Mouse (Mus musculus): Measurements from ENCODE around the gene Usp51. TPM values are rescaled to one million over a fixed set of nuclear protein-coding genes. Genes with fewer than 3 reads are reported as not detected.
"Not testable (repeated sequence)": the region's sequence is repeated elsewhere in the genome, so short reads cannot be mapped to it uniquely, and the experiment has no call there.

Gene Usp51
- total RNA-seq (2015; ENCODE audit: low replicate concordance), result 0.72 TPM in 1 of 2 replicates, not detected in the other
- not detected in 2 replicates for total RNA-seq (2017; ENCODE audit: low replicate concordance)

DNA sequence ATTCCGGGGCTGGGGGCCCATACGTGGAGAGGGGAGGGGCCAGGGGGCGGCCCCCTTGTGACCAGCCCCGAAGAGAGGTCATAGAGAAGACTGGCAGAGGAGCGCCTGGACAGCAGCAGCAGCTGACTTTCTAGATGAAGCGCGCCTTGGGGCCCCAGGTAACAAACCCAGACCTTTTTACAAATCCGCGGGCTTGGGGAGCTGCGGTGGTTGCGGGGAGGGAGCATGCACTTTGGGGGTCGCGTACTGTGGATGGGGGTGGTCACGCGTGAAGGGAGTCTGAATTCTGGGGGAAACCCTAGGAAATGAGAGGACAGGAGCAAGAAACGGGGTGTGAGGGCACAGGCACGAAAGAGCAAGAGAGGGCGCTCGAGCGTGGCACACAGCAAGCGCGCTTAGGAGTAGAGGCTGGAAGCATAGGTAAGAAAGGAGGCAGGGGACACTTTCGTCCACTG is at the start of gene Usp51:
Gene Usp51, plus strand, starts transcription at position 83 of the 455 bp plus-strand sequence.
- peak; percentile 70 for ATAC-seq (replicated peaks; ENCODE audit: low FRiP score, poor library complexity, severe bottlenecking)

DNA sequence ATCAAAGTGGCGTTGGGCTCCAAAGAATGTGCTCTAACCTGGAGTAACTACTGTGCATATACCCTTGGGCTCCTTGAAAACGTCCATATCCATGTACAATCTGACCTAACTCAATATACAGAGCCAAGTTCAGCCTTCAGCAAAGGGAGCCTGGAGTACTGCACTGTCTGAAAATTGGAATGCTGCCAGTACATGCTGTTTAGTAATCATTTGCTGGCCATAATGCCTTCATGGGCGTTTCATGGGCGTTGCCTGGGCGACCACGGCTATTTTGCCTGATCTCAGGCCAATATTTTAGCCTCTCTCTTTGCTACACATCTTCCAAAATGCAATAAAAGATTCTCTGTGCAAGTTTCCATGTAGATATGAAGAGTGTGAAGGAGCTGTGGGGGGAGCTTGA is 36.7 kb upstream of the Usp51 start:
- no peak for ATAC-seq (replicated peaks; ENCODE audit: low FRiP score, poor library complexity, severe bottlenecking)

DNA sequence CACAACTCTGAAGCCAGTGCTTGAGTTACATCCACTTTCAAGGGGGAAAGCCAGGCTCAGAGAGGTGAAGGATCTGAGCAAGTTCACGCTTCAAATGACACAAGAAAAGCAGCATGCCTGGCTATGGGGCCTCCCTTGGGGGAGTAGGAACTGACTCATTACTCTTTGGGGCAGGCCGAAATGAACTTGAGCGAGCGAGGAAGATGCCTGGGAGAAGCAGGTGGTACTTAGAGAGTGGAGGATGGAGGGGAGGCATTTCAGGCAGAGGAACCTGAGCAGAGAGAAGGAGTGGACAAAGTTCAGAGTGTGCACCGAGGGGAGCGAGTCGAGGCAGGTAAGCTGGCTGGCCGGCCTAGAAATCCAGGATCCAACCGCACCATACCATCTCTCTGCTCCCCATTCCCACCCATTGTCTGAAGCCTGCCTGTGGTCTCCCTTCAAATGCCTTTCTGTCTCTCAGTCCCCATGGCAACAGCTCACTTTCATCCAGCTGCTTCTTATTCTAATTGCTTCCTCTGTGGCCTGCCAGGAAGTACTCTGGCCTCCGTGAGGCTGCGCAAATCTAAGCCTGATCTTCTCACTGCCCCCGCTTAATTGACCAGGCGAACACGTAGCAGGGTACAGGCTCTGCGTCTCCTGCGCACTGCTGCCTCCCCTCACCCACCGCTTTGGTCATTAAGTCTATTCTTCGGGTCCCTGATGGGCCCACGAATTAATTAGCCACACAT is 32.6 kb upstream of the Usp51 start:
- not testable (repeated sequence) for ATAC-seq (replicated peaks; ENCODE audit: low FRiP score, poor library complexity, severe bottlenecking)

DNA sequence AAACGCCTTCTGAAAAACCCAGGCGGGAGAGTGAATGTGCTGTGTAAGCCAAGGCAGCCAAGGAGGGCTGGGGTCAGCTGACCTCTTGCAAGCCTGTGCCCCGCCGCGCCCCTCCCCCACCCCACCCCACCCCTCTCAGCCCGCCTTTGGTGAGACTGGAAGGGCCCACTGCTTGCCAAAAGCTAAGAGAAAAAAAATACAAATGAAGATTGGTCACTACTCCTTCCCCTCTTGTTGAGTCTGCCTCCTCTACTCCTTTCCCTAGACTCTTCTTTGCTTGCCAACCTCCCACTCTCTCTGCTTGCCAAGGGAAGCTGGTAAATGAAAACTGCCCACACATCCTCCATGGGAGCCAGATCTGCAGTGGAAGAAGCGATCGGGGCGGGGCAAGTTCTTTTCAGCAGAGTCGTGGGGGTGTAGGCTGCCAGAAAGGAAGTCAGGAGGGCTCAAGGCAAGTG is 32.0 kb upstream of the Usp51 start:
- no peak for ATAC-seq (replicated peaks; ENCODE audit: low FRiP score, poor library complexity, severe bottlenecking)

DNA sequence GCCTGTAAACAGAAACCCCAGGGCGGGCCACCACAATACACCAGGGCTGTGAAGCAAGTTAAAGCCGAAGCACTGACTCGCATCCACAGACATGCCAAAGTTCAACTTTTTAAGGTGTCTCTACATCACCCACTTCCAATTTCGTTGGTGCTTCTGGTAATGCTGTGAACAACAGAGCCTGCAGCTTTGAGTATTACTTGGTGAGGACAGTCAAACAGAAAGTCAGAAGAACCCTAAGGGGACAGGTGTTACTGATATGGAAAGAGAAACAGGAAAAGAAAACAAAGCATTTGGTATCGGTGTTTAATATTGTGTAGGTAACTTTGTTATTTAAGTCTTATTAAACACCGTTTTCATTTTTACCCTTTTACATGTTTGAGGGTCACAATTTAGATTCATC is 29.7 kb upstream of the Usp51 start:
- ATAC-seq (replicated peaks; ENCODE audit: low FRiP score, poor library complexity, severe bottlenecking), result no peak

DNA sequence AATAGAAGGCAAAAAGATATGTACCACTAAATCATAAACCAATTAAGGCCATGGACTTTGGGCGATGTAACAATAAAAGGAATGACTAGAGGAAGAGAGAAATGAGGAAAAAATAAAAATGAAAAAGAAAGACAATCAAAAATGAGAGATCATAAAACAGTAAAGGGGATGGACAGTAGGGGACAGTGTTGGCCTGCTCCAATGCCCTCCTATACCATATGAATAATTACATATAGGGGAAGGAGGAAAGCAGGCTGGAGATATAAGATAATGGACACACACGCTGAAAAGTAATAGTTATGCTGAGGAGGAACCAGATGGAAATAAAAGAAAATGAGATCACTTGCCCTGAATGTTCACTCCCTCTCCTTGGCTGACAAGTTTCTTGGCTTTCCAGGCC is 21.3 kb upstream of the Usp51 start:
- no peak for ATAC-seq (replicated peaks; ENCODE audit: low FRiP score, poor library complexity, severe bottlenecking)

DNA sequence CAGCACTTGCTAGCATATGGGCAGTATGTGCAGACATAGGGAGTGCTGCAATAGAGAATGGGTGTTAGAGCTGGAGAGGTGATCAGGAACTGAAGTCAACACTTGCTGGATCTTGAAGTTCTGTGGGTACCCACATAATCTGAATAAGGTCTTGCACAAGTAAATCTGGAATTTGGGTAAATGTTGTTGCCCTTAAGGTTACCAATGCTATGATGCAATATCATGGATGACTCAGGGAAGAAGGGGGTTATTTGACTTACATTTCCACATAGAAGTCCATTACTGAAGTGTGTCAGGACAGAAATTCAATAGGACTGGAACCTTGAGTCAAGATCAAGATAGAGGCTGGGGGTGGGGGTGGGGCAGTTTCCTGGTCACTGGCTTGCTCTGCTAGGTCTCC is 16.4 kb upstream of the Usp51 start:
- ATAC-seq (replicated peaks; ENCODE audit: low FRiP score, poor library complexity, severe bottlenecking), result not testable (repeated sequence)

DNA sequence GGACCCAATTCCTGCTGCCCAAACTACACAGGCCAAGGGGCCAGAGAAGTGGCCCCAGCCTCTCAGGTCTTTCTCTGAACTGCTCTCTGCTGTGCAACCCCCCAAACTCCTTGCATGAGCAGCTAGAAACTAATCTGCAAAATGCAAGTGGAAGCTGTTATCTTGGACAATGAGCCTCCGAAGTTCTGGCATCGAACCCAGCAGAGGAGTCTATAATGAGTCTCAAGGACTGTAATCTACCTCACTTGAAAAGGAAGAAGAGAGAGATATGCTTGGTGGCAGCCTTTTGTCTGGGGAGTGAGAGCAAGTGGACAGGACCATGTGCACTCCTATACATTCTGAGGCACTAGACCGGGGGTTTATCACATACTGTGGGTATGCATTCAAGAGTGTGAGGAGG is 10.2 kb upstream of the Usp51 start:
- ATAC-seq (replicated peaks; ENCODE audit: low FRiP score, poor library complexity, severe bottlenecking), result not testable (repeated sequence)

DNA sequence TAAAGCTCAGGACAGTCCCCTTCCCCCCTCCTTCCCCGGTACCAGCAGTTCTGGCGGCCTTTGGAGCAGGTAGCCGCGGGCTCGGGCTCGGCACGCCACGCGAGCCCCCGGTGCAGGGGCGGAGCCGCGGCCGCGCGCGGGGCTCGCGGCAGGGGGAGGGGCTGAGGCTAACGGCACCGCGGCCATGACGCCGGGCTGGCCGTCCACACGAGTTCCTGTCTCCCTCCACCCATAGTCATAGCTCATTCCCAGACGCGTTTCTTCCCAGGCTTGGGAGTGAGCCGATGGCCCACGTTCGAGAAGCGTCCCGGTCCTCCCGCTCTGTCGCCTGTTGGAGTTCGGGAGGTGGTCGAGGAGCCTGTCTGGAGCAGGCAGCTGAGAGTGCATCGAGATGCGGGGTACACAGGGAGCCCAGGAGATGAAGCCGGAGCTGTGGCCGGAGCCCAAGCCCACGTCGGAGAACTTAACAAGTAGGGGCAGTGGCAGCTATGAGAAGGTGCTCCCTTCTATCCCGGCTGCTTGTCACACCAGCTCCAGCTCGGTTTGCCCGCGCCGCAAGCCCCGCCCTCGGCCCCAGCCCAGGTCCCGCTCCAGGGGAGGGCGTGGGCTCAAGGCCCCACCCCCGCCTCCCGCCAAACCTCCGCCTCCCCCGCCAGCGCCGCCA is 884 bp downstream of the Usp51 start:
- ATAC-seq (replicated peaks; ENCODE audit: low FRiP score, poor library complexity, severe bottlenecking), result peak; percentile 94

DNA sequence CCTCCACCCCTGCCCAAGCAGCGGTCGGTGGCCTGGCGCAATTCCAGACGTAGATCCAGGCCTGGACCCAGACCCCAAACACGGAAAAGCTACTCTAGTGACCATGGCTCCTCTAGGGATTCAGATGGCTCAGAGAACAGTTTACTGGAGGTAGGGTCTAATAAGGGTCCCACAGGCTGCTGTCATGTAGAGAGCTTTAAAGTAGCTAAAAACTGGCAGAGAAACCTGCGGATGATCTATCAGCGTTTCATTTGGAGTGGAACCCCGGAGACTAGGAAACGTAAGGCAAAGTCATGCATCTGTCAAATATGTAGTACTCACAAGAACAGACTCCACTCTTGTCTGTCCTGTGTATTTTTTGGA is 1.4 kb downstream of the Usp51 start:
- no peak for ATAC-seq (replicated peaks; ENCODE audit: low FRiP score, poor library complexity, severe bottlenecking)

DNA sequence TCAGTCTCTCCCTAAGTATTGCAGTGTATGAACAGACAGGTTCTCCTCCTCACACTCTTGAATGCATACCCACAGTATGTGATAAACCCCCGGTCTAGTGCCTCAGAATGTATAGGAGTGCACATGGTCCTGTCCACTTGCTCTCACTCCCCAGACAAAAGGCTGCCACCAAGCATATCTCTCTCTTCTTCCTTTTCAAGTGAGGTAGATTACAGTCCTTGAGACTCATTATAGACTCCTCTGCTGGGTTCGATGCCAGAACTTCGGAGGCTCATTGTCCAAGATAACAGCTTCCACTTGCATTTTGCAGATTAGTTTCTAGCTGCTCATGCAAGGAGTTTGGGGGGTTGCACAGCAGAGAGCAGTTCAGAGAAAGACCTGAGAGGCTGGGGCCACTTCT is 19.0 kb downstream of the Usp51 start:
- ATAC-seq (replicated peaks; ENCODE audit: low FRiP score, poor library complexity, severe bottlenecking), result not testable (repeated sequence)

DNA sequence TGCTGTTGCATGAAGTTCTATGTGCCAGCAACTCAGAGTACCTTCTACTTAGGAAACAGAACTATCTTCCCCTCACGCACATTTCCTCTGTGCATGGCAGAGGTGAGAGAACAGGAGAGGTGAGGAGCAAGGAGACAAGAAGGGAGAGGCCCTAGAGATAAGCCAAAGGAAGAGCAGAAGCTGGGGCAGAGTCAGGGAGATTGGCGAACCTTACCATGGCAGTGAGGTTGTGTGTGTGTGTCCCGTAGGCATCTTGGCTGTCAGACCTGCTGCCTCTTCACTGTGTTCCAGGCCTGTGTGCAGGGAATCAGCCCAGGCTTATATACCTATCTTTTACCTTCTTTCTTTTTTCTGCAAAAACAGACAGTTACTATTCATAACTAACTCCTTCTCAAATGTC is 19.4 kb downstream of the Usp51 start:
- not testable (repeated sequence) for ATAC-seq (replicated peaks; ENCODE audit: low FRiP score, poor library complexity, severe bottlenecking)

DNA sequence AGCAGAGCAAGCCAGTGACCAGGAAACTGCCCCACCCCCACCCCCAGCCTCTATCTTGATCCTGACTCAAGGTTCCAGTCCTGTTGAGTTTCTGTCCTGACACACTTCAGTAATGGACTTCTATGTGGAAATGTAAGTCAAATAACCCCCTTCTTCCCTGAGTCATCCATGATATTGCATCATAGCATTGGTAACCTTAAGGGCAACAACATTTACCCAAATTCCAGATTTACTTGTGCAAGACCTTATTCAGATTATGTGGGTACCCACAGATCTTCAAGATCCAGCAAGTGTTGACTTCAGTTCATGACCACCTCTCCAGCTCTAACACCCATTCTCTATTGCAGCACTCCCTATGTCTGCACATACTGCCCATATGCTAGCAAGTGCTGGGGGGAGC is 25.3 kb downstream of the Usp51 start:
- ATAC-seq (replicated peaks; ENCODE audit: low FRiP score, poor library complexity, severe bottlenecking), result not testable (repeated sequence)

DNA sequence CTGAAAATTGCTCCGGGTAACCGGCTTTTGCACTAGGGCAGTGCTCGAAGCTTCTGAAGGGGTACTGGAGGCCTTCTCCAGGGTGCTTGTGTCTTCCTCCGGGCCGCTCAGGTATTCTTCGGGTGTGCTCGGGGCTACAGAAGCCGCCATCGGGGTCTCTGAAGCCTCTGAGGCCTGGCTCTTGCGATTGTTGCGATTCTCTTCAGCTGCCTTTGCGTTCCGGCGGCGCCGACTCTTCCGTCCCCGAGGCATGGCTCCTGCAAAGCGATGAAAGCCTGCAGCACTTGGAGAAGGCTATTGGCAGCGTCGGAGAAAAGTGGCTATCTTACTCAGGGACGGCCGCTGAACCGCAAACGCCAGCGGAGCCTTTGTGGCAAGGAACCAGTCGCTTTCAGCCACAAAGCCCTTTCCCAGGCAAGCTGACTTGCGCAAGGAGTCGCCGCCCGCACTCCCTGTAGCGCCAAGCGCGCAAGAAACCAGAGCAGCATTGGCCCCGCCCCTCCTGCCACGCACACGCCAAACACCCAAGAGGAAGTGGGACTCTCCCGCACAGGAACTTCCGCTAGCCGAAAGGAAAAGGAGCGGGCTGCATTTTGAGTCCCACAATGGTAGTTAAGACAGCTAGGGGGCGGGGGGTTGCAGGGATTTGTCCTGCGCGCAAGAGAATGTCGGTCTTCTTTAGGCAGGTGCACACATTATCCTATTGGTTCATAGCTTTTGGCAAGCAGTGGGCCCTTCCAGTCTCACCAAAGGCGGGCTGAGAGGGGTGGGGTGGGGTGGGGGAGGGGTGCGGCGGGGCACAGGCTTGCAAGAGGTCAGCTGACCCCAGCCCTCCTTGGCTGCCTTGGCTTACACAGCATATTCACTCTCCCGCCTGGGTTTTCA is 31.1 kb downstream of the Usp51 start, which contains the start of gene Mageh1:
Gene Mageh1, minus strand, starts transcription at position 489 of the 885 bp plus-strand sequence.
- ATAC-seq (replicated peaks; ENCODE audit: low FRiP score, poor library complexity, severe bottlenecking), result no peak

DNA sequence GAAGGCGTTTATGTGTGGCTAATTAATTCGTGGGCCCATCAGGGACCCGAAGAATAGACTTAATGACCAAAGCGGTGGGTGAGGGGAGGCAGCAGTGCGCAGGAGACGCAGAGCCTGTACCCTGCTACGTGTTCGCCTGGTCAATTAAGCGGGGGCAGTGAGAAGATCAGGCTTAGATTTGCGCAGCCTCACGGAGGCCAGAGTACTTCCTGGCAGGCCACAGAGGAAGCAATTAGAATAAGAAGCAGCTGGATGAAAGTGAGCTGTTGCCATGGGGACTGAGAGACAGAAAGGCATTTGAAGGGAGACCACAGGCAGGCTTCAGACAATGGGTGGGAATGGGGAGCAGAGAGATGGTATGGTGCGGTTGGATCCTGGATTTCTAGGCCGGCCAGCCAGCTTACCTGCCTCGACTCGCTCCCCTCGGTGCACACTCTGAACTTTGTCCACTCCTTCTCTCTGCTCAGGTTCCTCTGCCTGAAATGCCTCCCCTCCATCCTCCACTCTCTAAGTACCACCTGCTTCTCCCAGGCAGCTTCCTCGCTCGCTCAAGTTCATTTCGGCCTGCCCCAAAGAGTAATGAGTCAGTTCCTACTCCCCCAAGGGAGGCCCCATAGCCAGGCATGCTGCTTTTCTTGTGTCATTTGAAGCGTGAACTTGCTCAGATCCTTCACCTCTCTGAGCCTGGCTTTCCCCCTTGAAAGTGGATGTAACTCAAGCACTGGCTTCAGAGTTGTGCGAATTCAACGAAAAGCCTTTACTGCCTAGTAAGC is 31.9 kb downstream of the Usp51 start:
- ATAC-seq (replicated peaks; ENCODE audit: low FRiP score, poor library complexity, severe bottlenecking), result not testable (repeated sequence)

Measured in erythroid progenitor cell, adult 5-6 weeks (primary cell).